Mouse (Mus musculus): ENCODE measurements around the gene Ybx3. TPM values are rescaled to one million over a fixed set of nuclear protein-coding genes. Genes with fewer than 3 reads are reported as not detected.

Ybx3 gene
- polyA plus RNA-seq, 1 experiment from 2014 or later, result 36.9 TPM

GRCm38 (mm10) chr6:131404260-131404659 is 16.0 kb upstream of the Ybx3 start:
- WGBS, result 47% methylated on average over 3 of the region's 3 CpGs
- H3K4me3 ChIP-seq, result no peak overlapping the region
- H3K9me3 ChIP-seq, result no peaks in the 10 kb centered on the region
- no peaks in the 10 kb centered on the region for H3K36me3 ChIP-seq
- no peak overlapping the region for H3K27ac ChIP-seq (replicated peaks)
- H3K4me2 ChIP-seq, result no peak overlapping the region
- peaks cover 17% of the 10 kb centered on the region for H3K4me1 ChIP-seq
- no peak overlapping the region for H3K9ac ChIP-seq
- ATAC-seq (ENCODE audit: extremely low read depth, insufficient number of reproducible peaks, low FRiP score, low TSS enrichment), result no peak
- H3K27me3 ChIP-seq (replicated peaks), result no peaks in the 10 kb centered on the region

- no peak overlapping the region for H3K27ac ChIP-seq (replicated peaks)
- H3K4me2 ChIP-seq, result no peak overlapping the region
- H3K9ac ChIP-seq, result no peak overlapping the region
- H3K4me3 ChIP-seq, result no peak overlapping the region
- no peak for ATAC-seq (ENCODE audit: extremely low read depth, insufficient number of reproducible peaks, low FRiP score, low TSS enrichment)
- whole genome bisulfite sequencing, result 34% methylated on average over 2 of the region's 2 CpGs
- H3K9me3 ChIP-seq, result no peaks in the 10 kb centered on the region
- H3K4me1 ChIP-seq, result peaks cover 17% of the 10 kb centered on the region
- H3K27me3 ChIP-seq (replicated peaks), result no peaks in the 10 kb centered on the region
- no peaks in the 10 kb centered on the region for H3K36me3 ChIP-seq
Measured at GRCm38 (mm10) chr6:131403036-131403435, 14.8 kb upstream of the Ybx3 start.

DNA sequence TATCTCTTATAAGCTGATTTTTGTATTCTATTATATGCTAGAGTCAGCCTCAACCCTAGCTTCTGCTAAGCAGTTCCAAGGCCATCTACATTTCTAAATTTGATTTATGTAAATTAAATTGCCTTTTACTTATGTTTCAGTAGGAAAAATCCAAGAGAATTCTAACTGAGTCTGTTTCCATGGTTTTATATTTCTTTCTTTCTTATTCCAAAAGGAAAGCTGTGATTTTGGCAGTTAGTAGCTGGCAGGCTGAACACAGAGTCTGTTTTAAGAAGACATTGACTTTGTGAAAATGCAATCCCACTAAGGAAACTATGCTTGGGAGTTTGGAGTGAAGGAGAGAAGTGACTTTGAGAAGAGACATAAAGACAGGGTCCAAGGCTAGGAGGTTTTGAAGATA is 14.3 kb upstream of the Ybx3 start:
- H3K4me1 ChIP-seq, result peaks cover 17% of the 10 kb centered on the region
- H3K36me3 ChIP-seq, result no peaks in the 10 kb centered on the region
- no peak overlapping the region for H3K4me2 ChIP-seq
- H3K9ac ChIP-seq, result no peak overlapping the region
- H3K9me3 ChIP-seq, result no peaks in the 10 kb centered on the region
- no peak overlapping the region for H3K4me3 ChIP-seq
- H3K27me3 ChIP-seq (replicated peaks), result no peaks in the 10 kb centered on the region
- H3K27ac ChIP-seq (replicated peaks), result no peak overlapping the region
- no peak for ATAC-seq (ENCODE audit: extremely low read depth, insufficient number of reproducible peaks, low FRiP score, low TSS enrichment)

DNA sequence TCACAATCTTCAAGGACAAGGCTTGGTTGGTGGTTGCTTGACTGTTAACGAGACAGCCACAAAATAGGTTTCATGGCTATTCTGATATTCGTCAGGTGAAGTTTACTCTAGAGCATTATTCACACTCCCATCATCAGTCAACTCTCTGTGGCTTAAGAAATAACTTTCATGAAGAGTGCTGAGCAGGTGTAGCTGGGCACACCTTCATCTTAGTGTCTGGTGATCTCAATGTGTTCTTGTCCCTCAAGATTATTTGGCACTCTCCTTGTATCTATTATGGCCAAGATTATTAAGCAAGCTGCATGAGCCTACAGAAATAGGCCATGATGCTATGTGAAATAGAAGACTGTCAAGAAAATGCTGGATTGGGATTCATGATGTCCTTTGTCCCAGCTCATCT is 13.0 kb upstream of the Ybx3 start:
- Histone ChIP-seq H3K36me3 (no peaks in the 10 kb centered on the region), H3K27me3 (replicated peaks) (no peaks in the 10 kb centered on the region), H3K4me3 (no peak overlapping the region), H3K4me1 (peaks cover 29% of the 10 kb centered on the region), H3K9ac (no peak overlapping the region), H3K9me3 (no peaks in the 10 kb centered on the region), H3K4me2 (no peak overlapping the region), H3K27ac (replicated peaks) (no peak overlapping the region)
- ATAC-seq (ENCODE audit: extremely low read depth, insufficient number of reproducible peaks, low FRiP score, low TSS enrichment), result no peak
- 82% methylated on average over 2 of the region's 2 CpGs for WGBS

DNA sequence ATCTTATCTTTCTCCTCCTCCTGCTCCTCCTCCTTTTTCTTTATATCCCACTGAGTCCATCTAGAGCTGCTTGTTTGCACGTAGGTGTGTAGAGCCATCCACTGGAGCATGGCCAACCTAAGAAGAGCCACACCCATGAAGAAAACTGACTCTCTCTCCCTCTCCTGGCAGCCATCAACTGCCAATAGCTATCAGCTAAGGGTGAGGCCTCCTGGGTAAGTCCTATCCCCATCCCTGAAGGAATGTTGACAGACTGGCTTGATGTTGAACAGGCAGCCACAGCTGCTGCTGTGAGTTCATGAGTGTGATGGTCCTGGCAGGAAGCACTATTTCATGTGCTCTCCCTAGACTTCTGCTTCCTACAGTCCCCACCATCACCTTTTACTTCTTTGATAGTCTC is 8.4 kb upstream of the Ybx3 start:
- Histone ChIP-seq H3K9ac (no peak overlapping the region), H3K36me3 (no peaks in the 10 kb centered on the region), H3K27me3 (replicated peaks) (no peaks in the 10 kb centered on the region), H3K4me2 (no peak overlapping the region), H3K4me1 (peaks cover 12% of the 10 kb centered on the region), H3K27ac (replicated peaks) (no peak overlapping the region), H3K4me3 (no peak overlapping the region), H3K9me3 (no peaks in the 10 kb centered on the region)
- 36% methylated on average over 1 of the region's 1 CpGs for WGBS
- peak; percentile 51; the same call in 1 of the 2 replicates for ATAC-seq (ENCODE audit: extremely low read depth, insufficient number of reproducible peaks, low FRiP score, low TSS enrichment)

- H3K9ac ChIP-seq, result no peak overlapping the region
- no peak overlapping the region for H3K4me2 ChIP-seq
- 56% methylated on average over 4 of the region's 4 CpGs for WGBS
- H3K4me1 ChIP-seq, result peaks cover 14% of the 10 kb centered on the region
- no peak overlapping the region for H3K4me3 ChIP-seq
- H3K9me3 ChIP-seq, result no peaks in the 10 kb centered on the region
- no peak for ATAC-seq (ENCODE audit: extremely low read depth, insufficient number of reproducible peaks, low FRiP score, low TSS enrichment)
- no peaks in the 10 kb centered on the region for H3K36me3 ChIP-seq
- H3K27me3 ChIP-seq (replicated peaks), result no peaks in the 10 kb centered on the region
- no peak overlapping the region for H3K27ac ChIP-seq (replicated peaks)
Measured at GRCm38 (mm10) chr6:131393873-131394660, 5.8 kb upstream of the Ybx3 start.

- peak overlapping the region; percentile 93 for H3K27ac ChIP-seq (replicated peaks)
- under 1% methylated on average over 43 of the region's 43 CpGs for WGBS
- H3K4me2 ChIP-seq, result peak overlapping the region; percentile 94
- H3K9me3 ChIP-seq, result no peaks in the 10 kb centered on the region
- no peaks in the 10 kb centered on the region for H3K36me3 ChIP-seq
- H3K4me1 ChIP-seq, result peaks cover 54% of the 10 kb centered on the region
- no peaks in the 10 kb centered on the region for H3K27me3 ChIP-seq (replicated peaks)
- peak; percentile 27; the same call in 1 of the 2 replicates for ATAC-seq (ENCODE audit: extremely low read depth, insufficient number of reproducible peaks, low FRiP score, low TSS enrichment)
- peak overlapping the region; percentile 98 for H3K9ac ChIP-seq
- H3K4me3 ChIP-seq, result peak overlapping the region; percentile 96
Measured at GRCm38 (mm10) chr6:131387221-131388039, 846 bp downstream of the Ybx3 start.

GRCm38 (mm10) chr6:131386416-131387019 is 1.8 kb downstream of the Ybx3 start:
- Histone ChIP-seq H3K27ac (replicated peaks) (no peak overlapping the region), H3K4me1 (peaks cover 60% of the 10 kb centered on the region), H3K27me3 (replicated peaks) (no peaks in the 10 kb centered on the region), H3K36me3 (no peaks in the 10 kb centered on the region; the same call in 1 of the 2 replicates), H3K4me2 (peak overlapping the region; percentile 94), H3K9me3 (no peaks in the 10 kb centered on the region), H3K9ac (peak overlapping the region; percentile 98), H3K4me3 (peak overlapping the region; percentile 96)
- no peak for ATAC-seq (ENCODE audit: extremely low read depth, insufficient number of reproducible peaks, low FRiP score, low TSS enrichment)
- WGBS, result 37% methylated on average over 9 of the region's 9 CpGs

DNA sequence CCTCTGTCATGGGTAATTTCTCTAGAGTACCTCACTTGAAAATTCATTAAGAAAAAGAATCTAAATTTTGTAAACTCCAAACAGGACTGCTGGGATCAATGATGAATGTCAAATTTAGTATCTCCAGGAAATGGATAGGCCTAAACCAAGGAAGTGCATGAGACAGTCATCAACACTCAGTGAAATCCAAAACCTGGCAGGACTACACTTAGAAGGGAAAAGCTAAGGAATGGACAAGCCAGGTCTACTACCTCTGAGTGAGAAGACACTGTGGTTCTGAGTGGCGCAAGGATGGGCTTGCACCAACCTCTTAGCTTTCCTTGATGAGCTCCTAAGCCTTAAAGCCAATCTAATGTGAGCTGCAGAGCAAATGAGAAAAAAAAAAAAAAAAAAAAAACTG is 2.8 kb downstream of the Ybx3 start:
- Histone ChIP-seq H3K9ac (no peak overlapping the region), H3K27ac (replicated peaks) (no peak overlapping the region), H3K36me3 (peaks cover 9% of the 10 kb centered on the region), H3K9me3 (no peaks in the 10 kb centered on the region), H3K4me2 (peak overlapping the region; percentile 94; the same call in 1 of the 2 replicates), H3K4me3 (no peak overlapping the region), H3K27me3 (replicated peaks) (no peaks in the 10 kb centered on the region), H3K4me1 (peaks cover 60% of the 10 kb centered on the region)
- no peak for ATAC-seq (ENCODE audit: extremely low read depth, insufficient number of reproducible peaks, low FRiP score, low TSS enrichment)
- 100% methylated on average over 1 of the region's 1 CpGs for WGBS

- Histone ChIP-seq H3K36me3 (peaks cover 25% of the 10 kb centered on the region), H3K4me1 (peaks cover 59% of the 10 kb centered on the region), H3K27me3 (replicated peaks) (no peaks in the 10 kb centered on the region), H3K27ac (replicated peaks) (peak overlapping the region; percentile 32; the same call in 1 of the 2 replicates), H3K9me3 (no peaks in the 10 kb centered on the region), H3K4me3 (no peak overlapping the region), H3K4me2 (peak overlapping the region; percentile 27), H3K9ac (peak overlapping the region; percentile 53; the same call in 1 of the 2 replicates)
- WGBS, result 50% methylated on average over 6 of the region's 6 CpGs
- no peak for ATAC-seq (ENCODE audit: extremely low read depth, insufficient number of reproducible peaks, low FRiP score, low TSS enrichment)
Measured at GRCm38 (mm10) chr6:131383713-131384330, 4.5 kb downstream of the Ybx3 start.

DNA sequence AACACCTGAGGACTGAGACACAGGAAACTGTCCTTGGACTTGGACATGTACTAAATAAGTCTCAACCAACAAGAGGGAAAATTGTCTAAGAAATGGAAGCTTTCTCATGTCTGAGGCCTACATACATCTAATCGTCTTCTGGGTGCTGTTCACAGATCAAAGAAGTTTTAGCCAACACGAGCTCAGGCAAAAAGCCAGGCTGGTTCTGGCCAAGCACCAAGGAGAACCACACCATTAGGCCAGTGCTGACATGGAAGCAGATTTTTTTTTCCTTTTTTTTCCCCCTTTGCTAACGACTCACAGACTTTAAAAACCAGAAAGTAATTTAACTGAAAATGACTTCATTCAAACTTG is 5.3 kb downstream of the Ybx3 start:
- Histone ChIP-seq H3K27ac (replicated peaks) (peak overlapping the region; percentile 54), H3K9me3 (no peaks in the 10 kb centered on the region), H3K4me2 (no peak overlapping the region), H3K4me3 (no peak overlapping the region), H3K27me3 (replicated peaks) (no peaks in the 10 kb centered on the region), H3K4me1 (peaks cover 58% of the 10 kb centered on the region), H3K36me3 (peaks cover 34% of the 10 kb centered on the region), H3K9ac (no peak overlapping the region)
- ATAC-seq (ENCODE audit: extremely low read depth, insufficient number of reproducible peaks, low FRiP score, low TSS enrichment), result no peak
- WGBS, result 56% methylated on average over 3 of the region's 3 CpGs
